Mouse (Mus musculus) testis, adult 2 months (tissue): ENCODE data around the gene Vav2.

Experiments used
- CTCF ChIP-seq: fragments of 200-500 bp; IDR thresholded peaks from 2 replicates; pipeline ENCODE4 v1.5.1; 2012; ENCODE audit warnings: low read depth, mild to moderate bottlenecking, inconsistent platforms, low read length, moderate library complexity; ENCODE audit not compliant: control insufficient read depth, insufficient read depth, insufficient replicate concordance
- POLR2A ChIP-seq: fragments of 200-500 bp; IDR thresholded peaks from 2 replicates; pipeline ENCODE4 v1.6.1; 2012; ENCODE audit warnings: low read depth, mild to moderate bottlenecking, inconsistent platforms, low read length, moderate library complexity; ENCODE audit not compliant: control insufficient read depth

GRCm38 (mm10) chr2:27247487-27247863 is 179.4 kb downstream of the Vav2 start:
- TF ChIP-seq CTCF (no peak), POLR2A (no peak)
